Mouse (Mus musculus) liver, embryonic 12.5 days (tissue): ENCODE data around the gene Zmat1. TPM values are rescaled to one million over a fixed set of nuclear protein-coding genes. Genes with fewer than 3 reads are reported as not detected.
"Not testable (repeated sequence)": the region's sequence is repeated elsewhere in the genome, so short reads cannot be mapped to it uniquely, and the experiment has no call there.

ENCODE experiments used
- ATAC-seq: fragments of 200-750 bp; cut with Nextera tagmentation; 2 replicates; pipeline ENCODE4 v1.8.0; 2017; ENCODE audit warnings: moderate number of reproducible peaks, mild to moderate bottlenecking, moderate library complexity
- H3K27ac ChIP-seq: fragments of 300-500 bp; sonication (generic); 2 replicates; pipeline ENCODE4 v1.5.1; 2016; ENCODE audit warnings: mild to moderate bottlenecking
- H3K27me3 ChIP-seq: fragments of 300-500 bp; sonication (generic); replicated peaks from 2 replicates; pipeline ENCODE4 v1.6.1; 2016; ENCODE audit warnings: mild to moderate bottlenecking, moderate library complexity
- H3K36me3 ChIP-seq: fragments of 300-500 bp; sonication (generic); 2 replicates; pipeline ENCODE4 v1.6.1; 2016; ENCODE audit warnings: mild to moderate bottlenecking, moderate library complexity
- H3K4me1 ChIP-seq: fragments of 300-500 bp; sonication (generic); 2 replicates; pipeline ENCODE4 v1.6.1; 2016
- H3K4me2 ChIP-seq: fragments of 300-500 bp; sonication (generic); 2 replicates; pipeline ENCODE4 v1.6.1; 2016; ENCODE audit warnings: mild to moderate bottlenecking, moderate library complexity
- H3K4me3 ChIP-seq: fragments of 300-500 bp; sonication (generic); 2 replicates; pipeline ENCODE4 v1.5.1; 2016; ENCODE audit warnings: mild to moderate bottlenecking, moderate library complexity
- H3K9ac ChIP-seq: fragments of 300-500 bp; sonication (generic); 2 replicates; pipeline ENCODE4 v1.6.1; 2016; ENCODE audit warnings: mild to moderate bottlenecking, moderate library complexity
- H3K9me3 ChIP-seq: fragments of 300-500 bp; sonication (generic); replicated peaks from 2 replicates; pipeline ENCODE4 v1.6.1; 2016; ENCODE audit warnings: mild to moderate bottlenecking, moderate library complexity
- WGBS: fragments of 180-500 bp; shearing (Covaris S2); methylation state at CpG from one replicate; pipeline ENCODE4 v1.1.7; 2016; ENCODE audit not compliant: insufficient replicate concordance; 5-methylcytosine and 5-hydroxymethylcytosine counted together
- polyA plus RNA-seq: library from polyadenylated mRNA; unstranded; fragments of >200 nt; fragmentation: Nextera tagmentation; extraction: Ambion mirVana; gene quantifications from 2 replicates; pipeline ENCODE4 v1.2.1, GENCODE M21; 2016

The Zmat1 gene
- polyA plus RNA-seq, result 1.5 and 1.7 TPM in 2 replicates

DNA sequence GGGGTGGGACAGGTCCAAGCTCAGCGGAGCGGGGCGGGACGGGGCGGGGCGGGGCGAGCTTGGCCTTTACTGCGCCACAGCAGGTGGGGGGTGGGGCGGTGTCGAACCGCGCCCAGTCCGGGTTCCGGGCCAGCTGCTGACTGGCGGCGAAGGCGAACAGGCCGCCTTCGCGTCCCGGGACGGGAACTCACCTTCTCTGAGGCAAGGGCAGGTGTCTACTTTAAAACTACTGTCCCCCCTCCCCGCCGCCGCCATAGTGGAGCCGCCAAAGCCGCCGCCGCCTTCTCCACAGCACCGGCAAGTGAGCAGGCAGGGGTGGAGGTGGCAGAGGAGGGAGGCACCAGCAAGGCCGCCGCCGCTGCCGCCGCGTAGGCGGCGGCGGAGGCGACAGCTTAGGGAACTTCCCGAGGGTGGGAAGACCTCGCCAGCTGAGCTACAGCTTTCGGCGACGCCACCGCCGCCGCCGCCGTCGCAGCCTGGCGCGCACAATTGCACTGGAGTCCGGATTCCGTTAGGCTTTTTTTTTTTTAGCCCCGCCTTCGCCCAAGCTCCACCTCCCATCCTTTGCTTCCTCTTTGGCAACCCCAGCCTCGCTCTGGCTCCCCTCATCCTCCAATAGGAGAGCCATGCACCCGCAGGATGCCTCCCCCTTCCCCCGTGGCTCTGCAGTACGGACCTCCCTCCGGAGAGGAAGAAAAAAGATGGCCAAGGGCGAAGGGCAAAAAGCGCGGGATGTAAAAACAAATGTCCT is at the start of gene Zmat1:
Zmat1 (minus strand) TSS at position 490 of the 751 bp plus-strand sequence.
- Histone ChIP-seq H3K36me3 (no peaks in the 10 kb centered on the region), H3K9ac (peak within 1 kb of the TSS; percentile 88), H3K9me3 (no peaks in the 10 kb centered on the region), H3K4me2 (peak within 1 kb of the TSS; percentile 66), H3K27ac (peak within 1 kb of the TSS; percentile 87), H3K27me3 (no peaks in the 10 kb centered on the region), H3K4me1 (peaks cover 8% of the 10 kb centered on the region; the same call in 1 of the 2 replicates), H3K4me3 (peak within 1 kb of the TSS; percentile 71)
- 7% methylated on average over 54 of the region's 65 CpGs for WGBS
- peak; percentile 99 for ATAC-seq

DNA sequence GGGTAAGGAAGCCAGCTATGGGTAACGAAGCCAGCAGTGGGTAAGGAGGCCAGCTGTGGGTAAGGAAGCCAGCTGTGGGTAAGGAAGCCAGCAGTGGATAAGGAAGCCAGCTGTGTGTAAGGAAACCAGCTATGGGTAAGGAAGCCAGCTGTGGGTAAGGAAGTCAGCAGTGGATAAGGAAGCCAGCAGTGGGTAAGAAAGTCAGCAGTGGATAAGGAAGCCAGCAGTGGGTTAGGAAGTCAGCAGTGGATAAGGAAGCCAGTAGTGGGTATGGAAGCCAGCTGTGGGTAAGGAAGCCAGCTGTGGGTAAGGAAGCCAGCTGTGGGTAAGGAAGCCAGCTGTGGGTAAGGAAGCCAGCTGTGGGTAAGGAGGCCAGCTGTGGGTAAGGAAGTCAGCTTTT is 44.9 kb upstream of the Zmat1 start:
- not testable (repeated sequence) for H3K9ac ChIP-seq, H3K4me2 ChIP-seq, ATAC-seq, H3K9me3 ChIP-seq, H3K27ac ChIP-seq, H3K4me3 ChIP-seq, H3K4me1 ChIP-seq, H3K36me3 ChIP-seq
- H3K27me3 ChIP-seq, result peaks cover 17% of the 10 kb centered on the region
- 46% methylated on average over 1 of the region's 1 CpGs for whole genome bisulfite sequencing

DNA sequence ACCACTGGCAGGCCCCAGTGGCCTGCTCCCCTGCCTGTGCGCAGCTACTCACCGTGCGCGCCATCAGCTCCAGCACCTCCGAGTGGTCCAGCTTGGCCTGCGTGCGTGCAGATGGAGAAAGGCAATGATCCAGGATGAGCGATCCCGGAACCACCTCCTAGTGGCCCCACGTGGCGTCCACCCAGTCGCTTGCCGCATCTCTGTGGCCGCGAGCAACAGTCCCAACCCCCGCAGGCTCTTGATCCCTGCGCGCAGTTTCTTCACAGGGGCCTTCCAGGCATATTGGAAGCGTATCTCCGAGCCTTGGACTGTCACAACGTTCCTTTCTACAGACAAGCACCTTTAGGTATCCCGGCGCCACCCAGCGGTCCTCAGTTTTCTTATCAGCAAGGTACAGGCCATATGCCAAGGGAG is 27.0 kb upstream of the Zmat1 start:
- Histone ChIP-seq H3K27me3 (peaks cover 12% of the 10 kb centered on the region), H3K9me3 (no peaks in the 10 kb centered on the region), H3K4me2 (peak overlapping the region; percentile 49), H3K36me3 (no peaks in the 10 kb centered on the region), H3K4me1 (no peaks in the 10 kb centered on the region), H3K4me3 (peak overlapping the region; percentile 11; the same call in 1 of the 2 replicates), H3K9ac (no peak overlapping the region), H3K27ac (no peak overlapping the region)
- ATAC-seq, result no peak
- 12% methylated on average over 24 of the region's 24 CpGs for WGBS

DNA sequence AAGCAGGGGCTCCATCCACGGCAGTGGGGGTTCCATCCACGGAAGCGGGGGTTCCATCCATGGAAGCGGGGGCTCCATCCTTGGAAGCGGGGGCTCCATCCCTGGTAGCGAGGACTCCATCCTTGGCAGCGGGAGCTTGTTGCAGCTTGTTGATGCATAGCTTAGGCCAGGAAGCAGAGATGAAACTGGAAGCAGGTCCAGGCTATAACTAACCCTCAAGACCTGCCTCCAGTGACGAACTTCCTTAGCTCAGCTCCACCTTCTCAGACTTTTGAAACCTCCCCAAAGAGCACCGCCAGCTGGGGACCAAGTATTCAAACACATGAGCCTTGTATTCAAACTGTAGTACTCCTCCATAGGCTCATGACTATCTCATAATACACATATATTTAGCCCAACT is 16.1 kb upstream of the Zmat1 start:
- Histone ChIP-seq H3K9me3 (no peaks in the 10 kb centered on the region), H3K4me1 (no peaks in the 10 kb centered on the region), H3K36me3 (no peaks in the 10 kb centered on the region), H3K27ac (no peak overlapping the region), H3K4me2 (no peak overlapping the region), H3K9ac (no peak overlapping the region), H3K27me3 (0 out of 2 replicates have a peak, but pooled peaks cover 4% of the 10 kb centered on the region), H3K4me3 (no peak overlapping the region)
- ATAC-seq, result no peak
- WGBS, result 77% methylated on average over 9 of the region's 9 CpGs

DNA sequence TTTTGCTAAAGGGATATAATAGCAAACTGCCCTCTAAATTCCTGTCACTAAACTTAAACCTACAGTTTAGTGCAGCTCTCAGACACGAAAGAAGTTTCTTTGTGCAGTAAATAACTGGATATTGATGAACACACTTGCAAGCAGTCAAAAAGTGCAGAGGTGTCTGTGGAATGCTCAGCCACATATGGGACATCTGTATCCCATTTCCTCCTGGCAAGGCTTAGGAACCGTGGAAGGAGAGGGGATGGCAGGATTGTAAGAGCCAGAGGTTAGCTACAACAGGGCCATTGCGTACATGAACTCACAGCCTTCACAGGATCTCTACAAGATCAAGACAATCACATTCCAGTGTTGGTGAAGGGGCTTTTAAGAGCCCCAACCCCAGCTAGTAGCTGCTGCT is 2.4 kb upstream of the Zmat1 start:
- Histone ChIP-seq H3K4me3 (no peak overlapping the region), H3K9ac (no peak overlapping the region), H3K36me3 (no peaks in the 10 kb centered on the region), H3K9me3 (no peaks in the 10 kb centered on the region), H3K27me3 (no peaks in the 10 kb centered on the region), H3K4me2 (no peak overlapping the region), H3K4me1 (peaks cover 8% of the 10 kb centered on the region; the same call in 1 of the 2 replicates), H3K27ac (no peak overlapping the region)
- WGBS, result 62% methylated on average over 3 of the region's 3 CpGs
- ATAC-seq, result no peak

DNA sequence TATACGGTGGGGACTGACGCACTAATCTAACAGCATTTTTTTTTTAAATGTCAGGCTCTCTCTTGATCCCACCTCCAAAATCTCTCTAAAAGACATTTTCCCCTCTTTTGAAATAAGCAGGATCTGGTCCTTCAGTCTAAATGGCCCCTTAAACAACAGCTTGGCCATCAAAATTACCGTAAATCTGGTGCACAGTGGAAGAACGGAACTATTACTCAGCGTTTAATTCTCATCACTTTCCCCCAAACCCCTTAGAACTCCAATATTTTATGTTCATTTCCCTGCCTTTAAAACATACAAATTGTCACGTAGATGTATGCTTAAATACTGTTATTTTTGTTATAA is 434 bp upstream of the Zmat1 start:
- H3K4me2 ChIP-seq, result peak overlapping the region; percentile 66
- no peak; the same call in 1 of the 2 replicates for ATAC-seq
- WGBS, result 21% methylated on average over 6 of the region's 6 CpGs
- no peaks in the 10 kb centered on the region for H3K27me3 ChIP-seq
- H3K9ac ChIP-seq, result peak overlapping the region; percentile 52
- H3K4me1 ChIP-seq, result peaks cover 8% of the 10 kb centered on the region; the same call in 1 of the 2 replicates
- H3K4me3 ChIP-seq, result peak overlapping the region; percentile 71
- H3K36me3 ChIP-seq, result no peaks in the 10 kb centered on the region
- no peaks in the 10 kb centered on the region for H3K9me3 ChIP-seq
- peak overlapping the region; percentile 87; the same call in 1 of the 2 replicates for H3K27ac ChIP-seq

DNA sequence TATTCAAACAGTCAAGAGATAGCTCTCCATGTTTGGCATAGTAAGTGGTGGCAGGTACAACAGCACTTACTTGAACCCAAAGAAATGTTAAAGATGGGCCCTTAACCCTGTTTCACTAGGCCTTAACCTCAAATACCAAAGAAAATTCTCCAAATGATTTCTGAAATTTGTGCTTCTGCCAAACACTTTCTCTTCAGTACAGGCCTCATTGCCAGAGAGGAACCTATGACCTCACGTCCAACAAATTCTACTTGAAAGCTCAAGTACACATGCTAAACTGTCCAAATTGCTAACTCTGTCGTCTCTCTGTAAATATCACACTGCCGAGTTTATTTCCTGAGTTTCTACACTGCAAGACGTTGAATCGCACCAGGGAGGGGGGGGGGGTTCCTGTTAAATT is 988 bp downstream of the Zmat1 start:
- Histone ChIP-seq H3K27me3 (no peaks in the 10 kb centered on the region), H3K4me2 (peak overlapping the region; percentile 66), H3K36me3 (no peaks in the 10 kb centered on the region), H3K9me3 (no peaks in the 10 kb centered on the region), H3K4me3 (peak overlapping the region; percentile 71), H3K9ac (peak overlapping the region; percentile 88; the same call in 1 of the 2 replicates), H3K4me1 (peaks cover 8% of the 10 kb centered on the region; the same call in 1 of the 2 replicates), H3K27ac (peak overlapping the region; percentile 56)
- ATAC-seq, result no peak
- WGBS, result 15% methylated on average over 5 of the region's 5 CpGs

DNA sequence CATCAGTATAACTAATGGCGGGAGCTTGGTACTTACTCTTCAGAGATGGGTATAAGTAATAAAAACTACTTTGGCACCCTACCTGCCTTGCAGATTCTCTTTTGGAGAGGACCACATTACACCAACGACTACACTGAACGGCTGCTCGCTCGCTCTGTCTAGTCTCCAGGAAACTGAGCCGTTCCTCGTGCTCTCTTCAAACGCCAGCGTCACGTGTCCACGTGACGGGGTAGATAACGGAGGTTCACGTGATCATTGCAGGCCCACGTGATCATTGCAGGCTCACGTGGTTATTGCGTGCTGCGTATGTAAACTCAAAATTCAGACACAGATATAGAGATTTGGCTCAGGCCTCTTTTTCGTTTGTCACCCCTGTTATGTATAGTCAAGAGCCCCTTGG is 44.5 kb downstream of the Zmat1 start, which contains the start of gene Nxf2:
Nxf2 (minus strand) TSS at position 209 of the 400 bp plus-strand sequence.
- no peak for ATAC-seq
- Histone ChIP-seq H3K9me3 (no peaks in the 10 kb centered on the region), H3K9ac (no peak within 1 kb of the TSS), H3K27ac (no peak within 1 kb of the TSS), H3K27me3 (peaks cover 3% of the 10 kb centered on the region; the same call in 1 of the 2 replicates), H3K4me3 (peak within 1 kb of the TSS; percentile 42), H3K4me2 (peak within 1 kb of the TSS; percentile 65), H3K36me3 (no peaks in the 10 kb centered on the region), H3K4me1 (no peaks in the 10 kb centered on the region)
- 83% methylated on average over 19 of the region's 19 CpGs for WGBS

DNA sequence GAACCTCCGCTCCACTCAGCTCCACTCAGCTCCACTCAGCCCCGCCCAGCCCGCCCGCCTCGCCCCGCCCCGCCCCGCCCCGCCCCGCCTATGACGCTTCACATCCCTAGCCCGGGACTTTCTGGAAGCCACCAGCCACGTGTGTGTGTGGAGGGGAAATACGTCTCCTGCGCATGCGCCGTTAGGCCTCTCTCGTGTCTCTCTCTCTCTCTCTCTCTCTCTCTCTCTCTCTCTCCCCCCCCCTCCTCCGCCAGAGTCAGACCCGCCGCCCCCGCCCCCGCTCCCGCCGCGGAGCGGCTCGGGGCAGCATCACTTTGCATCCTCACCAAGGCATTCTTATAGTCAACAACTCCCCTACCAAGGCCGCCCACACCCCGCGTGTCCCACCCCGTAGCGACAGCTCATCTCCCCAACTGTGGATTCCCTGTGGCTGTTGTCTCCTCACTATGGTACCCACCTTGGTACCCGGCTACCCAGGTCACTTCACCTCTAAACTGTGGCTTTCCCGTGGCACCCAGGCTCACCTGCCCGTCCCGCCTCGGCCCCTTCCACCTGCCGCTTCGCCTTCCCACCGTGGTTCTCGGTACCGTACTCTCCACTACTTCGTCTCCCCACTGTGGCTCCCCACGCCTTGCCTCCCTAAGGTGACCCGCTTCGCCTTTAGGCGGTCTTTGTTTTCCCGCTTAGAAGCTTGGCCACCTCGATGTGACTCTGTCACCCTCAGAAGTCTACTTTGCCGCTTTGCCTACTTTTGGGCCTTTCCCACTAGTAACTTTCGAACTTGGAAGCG is 45.5 kb downstream of the Zmat1 start:
- Histone ChIP-seq H3K4me3 (peak overlapping the region; percentile 42), H3K4me1 (no peaks in the 10 kb centered on the region), H3K9me3 (no peaks in the 10 kb centered on the region), H3K27ac (no peak overlapping the region), H3K36me3 (no peaks in the 10 kb centered on the region), H3K4me2 (peak overlapping the region; percentile 65), H3K9ac (no peak overlapping the region), H3K27me3 (0 out of 2 replicates have a peak, but pooled peaks cover 3% of the 10 kb centered on the region)
- WGBS, result 47% methylated on average over 36 of the region's 53 CpGs
- peak; percentile 92 for ATAC-seq

DNA sequence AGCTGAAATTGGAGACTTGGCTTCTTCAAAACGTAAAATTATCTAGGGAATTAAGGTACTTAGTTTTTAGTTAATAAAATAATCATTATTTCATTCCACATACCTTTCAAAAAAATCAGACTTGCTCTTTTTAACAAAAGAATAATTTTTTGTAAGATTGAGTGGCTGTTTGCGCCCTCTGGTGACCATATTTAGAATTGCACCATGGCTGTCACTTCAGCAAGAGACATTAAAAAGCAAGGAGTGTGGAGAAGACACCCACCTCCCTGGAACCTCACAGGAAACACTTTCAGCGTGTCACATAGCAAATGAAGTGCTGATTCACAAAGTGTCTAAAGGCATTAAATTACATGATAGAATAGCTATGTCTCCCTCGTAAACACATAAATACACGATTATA is 78.6 kb downstream of the Zmat1 start:
- no peak for ATAC-seq

DNA sequence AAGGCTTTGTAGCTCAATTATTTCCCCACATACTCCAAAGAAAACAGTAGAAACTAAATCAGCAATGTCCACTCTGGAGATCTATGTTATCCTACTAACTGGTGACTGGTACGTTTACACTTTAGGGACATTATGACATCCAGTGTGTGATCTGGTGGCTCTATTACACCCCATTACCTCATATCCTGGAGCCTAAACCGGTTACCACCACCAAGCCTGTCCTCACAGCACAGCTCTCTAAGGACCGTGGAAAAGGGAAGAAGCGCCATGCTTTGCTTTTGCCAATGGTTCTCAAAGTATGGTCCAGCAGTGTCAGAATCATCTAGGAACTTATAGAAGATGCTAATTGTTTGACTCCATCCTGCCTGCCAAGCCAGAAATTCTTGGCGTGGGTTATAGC is 79.1 kb downstream of the Zmat1 start:
- no peaks in the 10 kb centered on the region for H3K27me3 ChIP-seq
- no peak overlapping the region for H3K4me3 ChIP-seq
- no peak overlapping the region for H3K4me2 ChIP-seq
- H3K9ac ChIP-seq, result no peak overlapping the region
- ATAC-seq, result no peak
- WGBS, result 63% methylated on average over 5 of the region's 5 CpGs
- H3K36me3 ChIP-seq, result no peaks in the 10 kb centered on the region
- no peaks in the 10 kb centered on the region for H3K9me3 ChIP-seq
- H3K4me1 ChIP-seq, result no peaks in the 10 kb centered on the region
- no peak overlapping the region for H3K27ac ChIP-seq

More for the DNA sequence above, 78.6 kb downstream of the Zmat1 start:
- no peaks in the 10 kb centered on the region for H3K4me1 ChIP-seq
- no peak overlapping the region for H3K4me2 ChIP-seq
- H3K4me3 ChIP-seq, result no peak overlapping the region
- no peaks in the 10 kb centered on the region for H3K36me3 ChIP-seq
- no peaks in the 10 kb centered on the region for H3K27me3 ChIP-seq
- H3K9ac ChIP-seq, result no peak overlapping the region
- WGBS, result 31% methylated on average over 5 of the region's 5 CpGs
- no peaks in the 10 kb centered on the region for H3K9me3 ChIP-seq
- no peak overlapping the region for H3K27ac ChIP-seq

DNA sequence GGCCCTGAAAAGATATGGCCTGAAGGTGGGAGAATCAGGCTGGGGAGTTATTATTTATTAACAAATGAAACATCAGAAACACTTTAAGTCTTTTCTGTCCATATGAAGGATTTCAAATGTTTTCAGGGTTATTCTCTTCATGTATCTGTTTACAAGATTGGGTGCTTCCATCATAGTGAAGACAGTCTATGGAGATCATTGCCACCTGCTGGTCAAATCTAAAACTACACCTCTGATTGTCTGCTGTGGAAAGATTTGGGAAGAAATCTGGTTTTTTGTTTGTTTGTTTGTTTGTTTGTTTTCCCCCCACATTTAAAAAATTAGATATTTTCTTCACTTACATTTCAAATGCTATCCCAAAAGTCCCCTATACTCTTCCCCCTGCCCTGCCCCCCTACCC is 84.0 kb downstream of the Zmat1 start:
- H3K36me3 ChIP-seq, result no peaks in the 10 kb centered on the region
- no peak for ATAC-seq
- no peak overlapping the region for H3K27ac ChIP-seq
- H3K4me3 ChIP-seq, result no peak overlapping the region
- no peaks in the 10 kb centered on the region for H3K27me3 ChIP-seq
- H3K4me2 ChIP-seq, result no peak overlapping the region
- no peak overlapping the region for H3K9ac ChIP-seq
- H3K9me3 ChIP-seq, result no peaks in the 10 kb centered on the region
- H3K4me1 ChIP-seq, result no peaks in the 10 kb centered on the region
